Mouse (Mus musculus) liver, embryonic 14.5 days (tissue): ENCODE measurements around the gene Sept4. TPM values are rescaled to one million over a fixed set of nuclear protein-coding genes. Genes with fewer than 3 reads are reported as not detected.

Experiments
- ATAC-seq: fragments of 200-750 bp; cut with Nextera tagmentation; 2 replicates; pipeline ENCODE4 v1.8.0; 2017; ENCODE audit warnings: moderate number of reproducible peaks, mild to moderate bottlenecking, moderate library complexity; ENCODE audit not compliant: insufficient read depth
- DNase-seq, 3 experiments: peaks; one replicate each; pipeline ENCODE4 v3.0.0-alpha.2; 2012 to 2013; ENCODE audit warnings: low read depth in 3 of 3, low spot score in 3 of 3
- H3K27ac ChIP-seq: fragments of 300-500 bp; sonication (generic); 2 replicates; pipeline ENCODE4 v1.5.1; 2014; ENCODE audit warnings: moderate library complexity, mild to moderate bottlenecking, control low read depth, inconsistent platforms
- H3K27me3 ChIP-seq: fragments of 300-500 bp; sonication (generic); 2 replicates; pipeline ENCODE4 v1.6.1; 2014; ENCODE audit warnings: mild to moderate bottlenecking, low read length, moderate library complexity; ENCODE audit not compliant: control insufficient read depth, insufficient read depth
- H3K36me3 ChIP-seq: fragments of 300-500 bp; sonication (generic); replicated peaks from 2 replicates; pipeline ENCODE4 v1.6.1; 2014; ENCODE audit warnings: low read depth; ENCODE audit not compliant: control insufficient read depth, insufficient read depth
- H3K4me1 ChIP-seq, 2 experiments: fragments of 200-500 bp in 1 of 2; fragments of 300-500 bp in 1 of 2; sonication (generic) in 1 of 2; replicated peaks; 2 replicates each; pipeline ENCODE4 v1.6.1; 2012 to 2014; ENCODE audit warnings: antibody characterized with exemption in 1 of 2, inconsistent platforms in 1 of 2, low read length in 1 of 2; ENCODE audit not compliant: control insufficient read depth in 2 of 2, insufficient read depth in 2 of 2
- H3K4me2 ChIP-seq: fragments of 300-500 bp; sonication (generic); 2 replicates; pipeline ENCODE4 v1.6.1; 2014; ENCODE audit warnings: low read depth, mild to moderate bottlenecking, control low read depth, moderate library complexity
- H3K4me3 ChIP-seq, 2 experiments: fragments of 200-500 bp in 1 of 2; fragments of 300-500 bp in 1 of 2; sonication (generic) in 1 of 2; 2 replicates each; pipeline ENCODE4 v1.5.1; 2012 to 2014; ENCODE audit warnings: low read depth in 2 of 2, low read length in 2 of 2, mild to moderate bottlenecking in 2 of 2, control low read depth in 1 of 2, inconsistent platforms in 1 of 2, moderate library complexity in 1 of 2; ENCODE audit not compliant: insufficient read depth in 1 of 2
- H3K9ac ChIP-seq: fragments of 300-500 bp; sonication (generic); replicated peaks from 2 replicates; pipeline ENCODE4 v1.6.1; 2014; ENCODE audit warnings: mild to moderate bottlenecking, control low read depth, moderate library complexity
- H3K9me3 ChIP-seq: fragments of 300-500 bp; sonication (generic); 2 replicates; pipeline ENCODE4 v1.6.1; 2016; ENCODE audit warnings: low read length, mixed read lengths; ENCODE audit not compliant: control insufficient read depth
- CTCF ChIP-seq: IDR thresholded peaks from 2 replicates; pipeline ENCODE4 v1.5.1; 2016; ENCODE audit warnings: antibody characterized with exemption, low read depth, control low read depth
- EP300 ChIP-seq: IDR thresholded peaks from 2 replicates; pipeline ENCODE4 v1.6.1; 2016; ENCODE audit warnings: antibody characterized with exemption, low read depth
- WGBS: fragments of 180-500 bp; shearing (Covaris S2); extraction: QIAGEN DNeasy Blood & Tissue Kit; methylation state at CpG from one replicate; pipeline ENCODE4 v1.1.7; 2014; ENCODE audit not compliant: insufficient replicate concordance; 5-methylcytosine and 5-hydroxymethylcytosine counted together
- polyA plus RNA-seq, 2 experiments: library from polyadenylated mRNA; depleted of rRNA in 1 of 2; stranded (reverse) in 1 of 2; unstranded in 1 of 2; fragments of >200 nt; fragmentation: Nextera tagmentation in 1 of 2; extraction: Ambion mirVana in 1 of 2; gene quantifications; 2 replicates each; pipeline versions ENCODE4 v1.2.1 to v1.2.3; 2012 to 2014

Sept4 gene
- polyA plus RNA-seq, 2 experiments, result 8.0 to 9.1 TPM

- TF ChIP-seq CTCF (no peak), EP300 (no peak)
- Histone ChIP-seq H3K9ac (no peak overlapping the region), H3K4me2 (no peak overlapping the region), H3K9me3 (no peaks in the 10 kb centered on the region), H3K27me3 (no peaks in the 10 kb centered on the region), H3K36me3 (no peaks in the 10 kb centered on the region), H3K4me3 (no peak overlapping the region), H3K27ac (no peak overlapping the region), H3K4me1 (no peaks in the 10 kb centered on the region)
- WGBS, result 55% methylated on average over 4 of the region's 4 CpGs
- ATAC-seq, result no peak
- DNase-seq, result no peak
Observed at GRCm38 (mm10) chr11:87553342-87553741, 15.4 kb upstream of the Sept4 start.

GRCm38 (mm10) chr11:87554386-87554785, 14.3 kb upstream of the Sept4 start:
- no peaks in the 10 kb centered on the region for H3K36me3 ChIP-seq
- H3K4me2 ChIP-seq, result no peak overlapping the region
- H3K27me3 ChIP-seq, result no peaks in the 10 kb centered on the region
- ATAC-seq (no peak), DNase-seq (no peak)
- H3K4me1 ChIP-seq, result no peaks in the 10 kb centered on the region
- WGBS, result 61% methylated on average over 5 of the region's 5 CpGs
- no peak overlapping the region for H3K9ac ChIP-seq
- no peak for TF ChIP-seq EP300
- TF ChIP-seq CTCF, result no peak
- H3K27ac ChIP-seq, result no peak overlapping the region
- H3K9me3 ChIP-seq, result no peaks in the 10 kb centered on the region
- no peak overlapping the region for H3K4me3 ChIP-seq

DNA sequence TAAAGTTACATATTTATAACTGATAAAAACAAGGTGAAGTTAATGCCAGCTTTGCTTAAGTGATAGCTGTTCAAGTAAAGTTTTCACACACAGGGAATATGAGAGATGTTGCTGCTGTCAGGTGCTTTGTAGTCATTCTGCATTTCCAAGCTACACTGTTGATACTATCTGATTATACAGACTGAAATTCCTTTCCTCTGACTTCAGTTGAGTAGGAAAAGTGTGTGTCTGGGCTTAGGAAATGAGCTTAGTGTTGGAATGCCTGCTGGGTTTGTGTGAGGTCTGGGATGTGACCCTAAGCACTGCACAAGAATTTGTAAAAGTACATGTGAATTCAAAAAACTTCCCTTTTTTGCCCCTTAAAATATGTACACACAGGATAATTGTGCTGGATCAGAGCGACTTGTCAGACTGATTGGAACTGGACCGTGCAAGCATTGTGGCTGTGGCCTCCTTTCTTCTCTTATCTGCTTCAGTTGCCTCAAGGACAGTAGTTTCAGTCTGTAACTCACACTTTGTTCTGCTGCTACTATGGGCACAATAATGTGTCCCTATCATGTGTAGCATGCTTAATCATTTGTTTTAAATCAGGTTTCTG, 13.5 kb upstream of the Sept4 start:
- no peak for DNase-seq
- Histone ChIP-seq H3K27ac (no peak overlapping the region), H3K27me3 (no peaks in the 10 kb centered on the region), H3K9me3 (no peaks in the 10 kb centered on the region), H3K36me3 (no peaks in the 10 kb centered on the region), H3K4me2 (no peak overlapping the region), H3K4me1 (no peaks in the 10 kb centered on the region), H3K9ac (no peak overlapping the region), H3K4me3 (no peak overlapping the region)
- ATAC-seq, result no peak
- TF ChIP-seq CTCF, result no peak
- no peak for TF ChIP-seq EP300
- 13% methylated on average over 2 of the region's 2 CpGs for WGBS

- Histone ChIP-seq H3K27me3 (no peaks in the 10 kb centered on the region), H3K9me3 (no peaks in the 10 kb centered on the region), H3K4me2 (no peak overlapping the region), H3K27ac (no peak overlapping the region), H3K36me3 (no peaks in the 10 kb centered on the region), H3K9ac (no peak overlapping the region), H3K4me3 (no peak overlapping the region), H3K4me1 (no peaks in the 10 kb centered on the region; a peak in 1 of 4 replicates)
- WGBS, result 55% methylated on average over 6 of the region's 6 CpGs
- no peak for TF ChIP-seq CTCF
- no peak for TF ChIP-seq EP300
- ATAC-seq (no peak), DNase-seq (no peak)
Observed at GRCm38 (mm10) chr11:87561208-87561607, 7.5 kb upstream of the Sept4 start.

GRCm38 (mm10) chr11:87566501-87566900, 2.2 kb upstream of the Sept4 start, which contains the start of gene Gm11492:
Gene Gm11492, plus strand, starts transcription at chr11:87566653.
- ATAC-seq, result no peak
- no peak for TF ChIP-seq CTCF
- TF ChIP-seq EP300, result no peak
- 53% methylated on average over 3 of the region's 3 CpGs for WGBS

More at GRCm38 (mm10) chr11:87566501-87566900, 2.2 kb upstream of the Sept4 start, which contains the start of gene Gm11492:
- Histone ChIP-seq H3K36me3 (no peaks in the 10 kb centered on the region), H3K27ac (no peak within 1 kb of the TSS), H3K4me2 (no peak within 1 kb of the TSS), H3K4me3 (no peak within 1 kb of the TSS), H3K27me3 (no peaks in the 10 kb centered on the region), H3K9ac (no peak within 1 kb of the TSS), H3K4me1 (no peaks in the 10 kb centered on the region; a peak in 2 of 4 replicates), H3K9me3 (no peaks in the 10 kb centered on the region)
- DNase-seq, result no peak
